Mouse (Mus musculus) thymus, adult 2 months (tissue): Measurements from ENCODE around the gene Rad54l. TPM values are rescaled to one million over a fixed set of nuclear protein-coding genes. Genes with fewer than 3 reads are reported as not detected.

ENCODE experiments used
- DNase-seq: peaks from one replicate; pipeline ENCODE4 v3.0.0; 2021
- H3K27ac ChIP-seq: fragments of 200-500 bp; 2 replicates; pipeline ENCODE4 v1.5.1; 2012; ENCODE audit warnings: low read length, control low read depth; ENCODE audit not compliant: control insufficient read depth, insufficient read depth
- H3K27me3 ChIP-seq: fragments of 200-500 bp; 2 replicates; pipeline ENCODE4 v1.6.1; 2012; ENCODE audit warnings: mild to moderate bottlenecking, low read length, moderate library complexity, mixed read lengths; ENCODE audit not compliant: control insufficient read depth, insufficient read depth
- H3K36me3 ChIP-seq: fragments of 200-500 bp; 2 replicates; pipeline ENCODE4 v1.6.1; 2012; ENCODE audit warnings: mild to moderate bottlenecking, low read length, moderate library complexity; ENCODE audit not compliant: control insufficient read depth, insufficient read depth
- H3K4me1 ChIP-seq: fragments of 200-500 bp; replicated peaks from 2 replicates; pipeline ENCODE4 v1.6.1; 2012; ENCODE audit warnings: low read length; ENCODE audit not compliant: control insufficient read depth, insufficient read depth
- H3K4me3 ChIP-seq: fragments of 200-500 bp; 2 replicates; pipeline ENCODE4 v1.5.1; 2012; ENCODE audit warnings: mild to moderate bottlenecking, low read length, control low read depth, moderate library complexity; ENCODE audit not compliant: control insufficient read depth, insufficient read depth
- CTCF ChIP-seq: fragments of 200-500 bp; IDR thresholded peaks from 2 replicates; pipeline ENCODE4 v1.5.1; 2012; ENCODE audit warnings: mild to moderate bottlenecking, control low read depth, low read length, moderate library complexity, borderline replicate concordance; ENCODE audit not compliant: control insufficient read depth, poor library complexity, insufficient read depth; ENCODE audit errors: extremely low read depth
- POLR2A ChIP-seq: fragments of 200-500 bp; IDR thresholded peaks from 2 replicates; pipeline ENCODE4 v1.6.1; 2012; ENCODE audit warnings: mild to moderate bottlenecking, low read length, control low read depth, moderate library complexity; ENCODE audit not compliant: control insufficient read depth, poor library complexity, insufficient read depth; ENCODE audit errors: extremely low read depth
- WGBS: fragments of 180-500 bp; shearing (Covaris S2); methylation state at CpG from one replicate; pipeline ENCODE4 v1.1.7; 2018; 5-methylcytosine and 5-hydroxymethylcytosine counted together
- polyA plus RNA-seq: library from polyadenylated mRNA; depleted of rRNA; stranded (reverse); fragments of >200 nt; gene quantifications from 2 replicates; pipeline ENCODE4 v1.2.3, GENCODE M21; 2012

The Rad54l gene
- polyA plus RNA-seq, 1 experiment: 12.7 TPM

DNA sequence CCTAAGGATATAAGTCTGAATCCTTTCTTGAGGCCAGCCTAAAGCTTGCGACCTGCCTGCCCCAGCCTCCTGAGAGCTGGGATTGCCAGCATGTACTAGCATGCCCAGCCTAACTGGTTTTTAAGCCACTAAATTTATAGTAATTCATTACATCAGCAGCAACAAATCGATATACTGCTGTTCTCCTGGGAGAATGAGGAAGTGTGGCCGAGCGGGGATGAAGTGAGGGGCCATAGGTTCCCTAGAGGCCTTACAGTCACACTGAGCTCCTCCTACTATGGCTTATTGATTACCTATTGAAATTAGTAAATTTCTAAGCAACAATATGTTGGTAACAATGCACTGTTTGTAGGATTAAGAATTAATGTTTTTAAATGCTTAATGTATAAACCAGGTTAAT lies 9.6 kb upstream of the Rad54l start:
- DNase-seq: no peak
- no peaks in the 10 kb centered on the region for H3K27me3 ChIP-seq
- no peak overlapping the region for H3K27ac ChIP-seq
- H3K4me1 ChIP-seq: no peaks in the 10 kb centered on the region; the same call in 1 of the 2 replicates
- H3K36me3 ChIP-seq: no peaks in the 10 kb centered on the region
- WGBS: 70% methylated on average over 4 of the region's 4 CpGs
- TF ChIP-seq CTCF (no peak), POLR2A (no peak)
- H3K4me3 ChIP-seq: no peak overlapping the region

DNA sequence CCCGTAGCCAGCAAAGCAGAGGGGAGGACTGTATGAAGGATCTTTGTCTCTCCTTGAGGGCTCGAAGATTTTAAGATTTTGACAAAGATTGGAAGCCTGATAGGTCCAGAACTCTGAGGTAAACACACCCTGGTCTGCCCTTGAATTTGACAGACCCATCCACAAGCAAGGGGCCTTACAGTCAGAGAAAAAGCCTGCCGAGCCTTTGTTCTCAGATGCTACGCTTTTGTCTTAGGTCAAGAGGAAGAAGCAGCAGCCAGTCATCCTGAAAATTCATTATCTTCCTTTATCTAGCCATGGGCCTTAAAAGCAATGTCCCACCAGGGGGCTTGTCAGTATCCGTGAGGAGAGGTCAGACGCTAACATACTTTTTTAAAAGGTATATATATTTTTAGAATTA lies 4.5 kb upstream of the Rad54l start:
- Histone ChIP-seq H3K4me1 (peaks cover 5% of the 10 kb centered on the region), H3K4me3 (no peak overlapping the region), H3K27ac (no peak overlapping the region), H3K36me3 (no peaks in the 10 kb centered on the region), H3K27me3 (no peaks in the 10 kb centered on the region)
- 95% methylated on average over 6 of the region's 6 CpGs for WGBS
- DNase-seq: no peak
- no peak for TF ChIP-seq CTCF
- TF ChIP-seq POLR2A: no peak

DNA sequence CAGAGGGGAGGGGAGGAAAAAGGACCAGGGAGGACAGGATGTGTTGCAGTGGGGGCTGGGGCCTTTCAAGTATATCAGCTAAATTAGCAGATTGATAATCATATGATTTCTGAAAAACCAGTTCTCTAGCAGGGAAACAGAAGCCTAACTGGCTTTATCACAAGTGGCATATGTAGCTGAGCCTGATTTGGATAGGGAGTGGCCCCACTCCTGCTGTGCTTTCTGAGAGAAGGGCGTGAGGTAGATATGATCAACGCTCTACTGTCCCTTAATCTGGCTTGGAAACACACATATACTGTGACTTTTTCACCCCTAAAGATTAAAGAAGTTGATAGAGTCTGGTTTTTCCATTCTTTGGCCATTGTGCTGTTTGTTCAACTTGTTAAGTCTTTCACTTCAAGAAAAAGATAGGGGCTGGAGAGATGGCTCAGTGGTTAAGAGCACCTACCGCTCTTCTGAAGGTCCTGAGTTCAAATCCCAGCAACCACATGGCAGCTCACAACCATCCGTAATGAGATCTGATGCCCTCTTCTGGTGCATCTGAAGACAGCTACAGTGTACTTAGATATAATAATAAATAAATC lies 2.4 kb upstream of the Rad54l start:
- WGBS: 97% methylated on average over 4 of the region's 4 CpGs
- no peak overlapping the region for H3K4me3 ChIP-seq
- no peak for TF ChIP-seq CTCF
- no peak for TF ChIP-seq POLR2A
- no peaks in the 10 kb centered on the region for H3K27me3 ChIP-seq
- DNase-seq: no peak
- H3K27ac ChIP-seq: no peak overlapping the region
- peaks cover 7% of the 10 kb centered on the region for H3K4me1 ChIP-seq
- no peaks in the 10 kb centered on the region for H3K36me3 ChIP-seq

DNA sequence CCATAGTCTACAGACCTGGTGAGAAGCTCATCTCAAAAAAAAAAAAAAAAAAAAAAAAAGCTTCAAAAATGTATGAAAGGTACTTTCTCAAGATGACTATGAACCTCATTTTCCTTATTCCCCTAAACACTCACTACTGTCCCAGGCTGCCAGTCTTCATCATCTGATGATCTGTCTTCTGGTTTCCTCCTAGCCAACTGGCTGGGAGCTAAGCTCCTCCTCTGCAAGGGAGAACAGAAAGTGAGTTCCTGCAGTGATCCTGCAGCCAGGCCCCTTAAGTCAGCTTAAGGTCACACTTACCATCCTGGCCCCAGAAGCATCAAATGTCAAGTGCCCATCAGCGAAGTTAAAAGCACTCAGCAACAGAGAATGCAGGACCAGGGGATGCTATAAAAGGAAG lies 728 bp downstream of the Rad54l start:
- peak overlapping the region; percentile 100 for H3K4me3 ChIP-seq
- TF ChIP-seq CTCF (no peak), POLR2A (no peak)

DNA sequence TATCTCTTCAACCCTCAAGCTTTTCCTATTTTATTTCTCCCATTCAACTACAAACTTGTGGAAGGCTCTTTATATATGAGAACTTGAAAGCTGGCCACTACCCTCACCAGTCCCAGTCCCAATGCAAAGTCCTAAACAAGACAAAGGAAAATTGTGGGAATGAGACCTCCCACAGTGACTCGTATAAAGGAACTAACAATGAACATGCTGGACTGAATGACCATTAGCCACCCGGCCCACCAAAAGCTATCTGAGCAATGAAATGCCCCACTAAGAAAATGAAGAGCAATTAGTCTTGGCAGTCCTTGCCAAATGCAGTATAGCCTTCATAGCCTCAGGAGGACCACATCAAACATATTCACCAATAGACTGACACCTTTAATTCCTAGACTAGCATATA lies 12.0 kb downstream of the Rad54l start:
- TF ChIP-seq POLR2A (no peak), CTCF (no peak)
- Histone ChIP-seq H3K4me3 (no peak overlapping the region), H3K27ac (no peak overlapping the region), H3K4me1 (no peaks in the 10 kb centered on the region), H3K36me3 (no peaks in the 10 kb centered on the region), H3K27me3 (no peaks in the 10 kb centered on the region)
- DNase-seq: no peak
- 96% methylated on average over 2 of the region's 2 CpGs for WGBS

More for the DNA sequence above, 728 bp downstream of the Rad54l start:
- no peaks in the 10 kb centered on the region for H3K36me3 ChIP-seq
- WGBS: 2% methylated on average over 1 of the region's 1 CpGs
- DNase-seq: no peak
- H3K27me3 ChIP-seq: no peaks in the 10 kb centered on the region
- no peak overlapping the region for H3K27ac ChIP-seq
- peaks cover 7% of the 10 kb centered on the region for H3K4me1 ChIP-seq

DNA sequence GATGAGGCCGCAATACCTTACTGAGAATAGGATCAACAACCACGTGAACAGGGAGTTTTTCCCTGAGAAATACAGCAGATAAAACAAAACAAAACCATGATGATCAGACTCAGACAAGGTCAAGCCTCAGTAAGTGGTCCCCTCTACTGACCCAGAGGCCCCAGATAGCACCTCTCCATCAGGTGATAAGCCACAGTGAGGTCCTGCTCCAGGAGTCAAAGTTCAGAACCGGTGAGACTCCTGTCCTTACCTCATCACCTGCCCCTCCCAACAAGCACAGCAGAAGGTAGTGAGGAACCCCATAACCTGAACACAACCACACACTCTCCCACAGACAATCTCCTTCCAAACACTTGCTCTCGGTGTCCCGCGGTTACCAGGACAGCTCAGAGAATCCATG lies 12.8 kb downstream of the Rad54l start:
- Histone ChIP-seq H3K4me3 (no peak overlapping the region), H3K27ac (no peak overlapping the region), H3K27me3 (no peaks in the 10 kb centered on the region), H3K4me1 (no peaks in the 10 kb centered on the region), H3K36me3 (peaks cover under 1% of the 10 kb centered on the region; the same call in 1 of the 2 replicates)
- no peak for DNase-seq
- TF ChIP-seq POLR2A: no peak
- TF ChIP-seq CTCF: no peak
- WGBS: 98% methylated on average over 6 of the region's 6 CpGs

DNA sequence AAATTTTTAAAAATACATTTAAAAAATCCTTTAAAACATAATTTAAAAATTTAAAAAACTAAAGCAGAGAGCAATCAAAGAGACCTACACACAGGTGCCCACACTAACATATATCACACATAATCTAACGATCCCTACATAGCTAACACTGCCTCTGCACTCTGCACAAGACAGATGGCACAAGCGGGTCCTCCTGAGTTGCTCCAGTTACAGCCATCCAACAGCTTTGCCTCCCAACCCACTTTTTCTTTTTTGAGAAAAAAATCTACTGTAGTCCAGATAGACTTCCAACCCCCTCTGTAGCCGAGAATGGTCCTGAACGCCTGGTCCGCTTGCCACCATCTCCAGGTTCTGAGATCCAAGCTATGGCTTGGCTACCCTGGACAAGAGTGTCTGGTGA lies 18.2 kb downstream of the Rad54l start:
- TF ChIP-seq POLR2A: no peak
- no peak for TF ChIP-seq CTCF
- Histone ChIP-seq H3K27me3 (no peaks in the 10 kb centered on the region), H3K36me3 (peaks cover 11% of the 10 kb centered on the region; the same call in 1 of the 2 replicates), H3K4me3 (no peak overlapping the region), H3K27ac (no peak overlapping the region), H3K4me1 (no peaks in the 10 kb centered on the region)
- WGBS: 97% methylated on average over 5 of the region's 5 CpGs
- DNase-seq: no peak
